Mouse (Mus musculus) retina, adult 2 months (tissue): ENCODE data around the gene Zfp385c.
A peak's percentile ranks its signal among the peaks of the same experiment; 100 is the strongest.
"Not testable (repeated sequence)": the region's sequence is repeated elsewhere in the genome, so short reads cannot be mapped to it uniquely, and the experiment has no call there.

Experiments used
- DNase-seq: peaks from one replicate; pipeline ENCODE4 v3.0.0-alpha.2; 2012; ENCODE audit warnings: low read depth, low spot score

Gene Zfp385c

DNA sequence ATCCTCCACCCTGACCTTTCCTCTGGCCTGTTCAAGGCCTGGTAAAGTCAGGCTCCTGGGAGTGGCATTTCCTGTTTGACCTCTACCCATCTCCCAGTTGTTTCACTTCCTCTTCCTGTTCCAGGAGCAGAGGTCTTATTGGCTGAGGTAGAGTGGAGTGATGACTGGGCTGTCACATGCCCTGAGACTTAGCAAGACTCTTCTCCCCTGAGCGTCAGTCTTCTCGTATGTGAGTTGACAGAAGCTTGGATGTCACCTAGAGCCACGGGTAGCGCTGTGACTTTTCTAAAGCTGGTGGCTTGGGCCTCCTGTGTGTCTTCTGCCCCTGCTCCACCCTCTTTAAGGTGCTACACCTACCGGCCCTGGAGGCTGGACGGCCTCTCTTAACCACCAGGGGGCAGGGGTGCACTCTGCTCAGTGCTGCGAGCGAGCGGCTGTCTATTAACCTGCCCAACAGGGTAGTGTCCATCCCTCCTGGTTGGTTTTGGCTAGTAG lies 65.5 kb downstream of the Zfp385c start:
- DNase-seq, result no peak

DNA sequence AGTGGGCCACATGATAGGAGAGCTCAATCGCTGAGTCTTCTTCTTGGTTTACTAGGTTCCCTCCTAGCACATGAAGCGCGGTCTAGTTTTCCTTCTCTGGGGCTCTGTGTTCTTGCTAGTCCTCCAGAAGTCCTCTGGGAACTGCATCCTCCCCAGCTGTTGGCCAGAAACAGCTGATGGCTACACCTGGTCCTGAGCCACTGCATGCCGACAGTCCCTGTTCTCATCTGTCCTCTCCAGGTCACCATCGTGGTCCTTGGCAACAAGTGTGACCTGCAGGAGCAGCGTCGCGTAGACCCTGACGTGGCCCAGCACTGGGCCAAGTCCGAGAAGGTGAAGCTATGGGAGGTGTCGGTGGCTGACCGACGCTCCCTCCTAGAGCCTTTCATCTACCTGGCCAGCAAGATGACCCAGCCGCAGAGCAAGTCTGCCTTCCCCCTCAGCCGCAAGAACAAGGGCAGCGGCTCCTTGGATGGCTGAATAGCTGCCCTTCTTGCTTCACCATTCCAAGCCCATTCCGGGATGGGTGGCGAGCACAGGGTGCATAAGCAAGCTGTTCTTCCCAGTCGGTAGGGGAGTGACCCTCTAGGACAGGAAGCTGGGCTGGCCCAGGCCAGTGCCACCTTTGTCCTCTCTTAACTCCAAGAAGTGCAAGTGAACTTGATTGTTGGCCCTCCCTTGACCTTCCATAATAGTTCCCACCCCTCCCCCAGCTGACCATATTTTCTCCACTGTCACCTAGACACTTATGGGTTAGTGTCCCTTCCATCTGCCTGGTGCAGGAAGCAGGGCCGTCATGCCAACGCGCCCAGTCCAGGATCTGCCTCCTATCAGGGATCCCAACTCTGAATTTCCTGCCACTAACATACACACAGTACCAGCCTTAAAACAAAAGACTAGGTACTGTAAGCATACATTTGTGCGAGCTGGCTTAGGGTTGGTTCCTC lies 66.2 kb downstream of the Zfp385c start:
- DNase-seq, result no peak

DNA sequence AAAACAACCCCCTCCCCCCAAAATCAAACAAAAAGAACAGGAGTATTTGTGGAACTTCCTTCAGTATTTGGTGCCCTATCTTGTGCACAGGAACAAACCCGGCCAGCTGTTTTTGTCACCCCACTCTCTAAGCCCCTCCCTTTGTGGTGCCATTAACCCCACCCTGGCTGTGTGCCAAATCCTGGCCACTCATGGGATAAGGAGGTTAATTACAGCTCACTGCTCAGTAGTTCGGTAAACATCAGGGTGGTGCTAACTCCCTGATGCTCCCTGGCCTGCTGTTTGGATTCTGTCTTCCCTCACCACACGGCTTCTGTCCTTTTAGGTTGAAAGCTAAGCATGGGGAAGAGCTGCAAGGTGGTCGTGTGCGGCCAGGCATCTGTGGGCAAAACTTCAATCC lies 68.4 kb downstream of the Zfp385c start:
- no peak for DNase-seq

DNA sequence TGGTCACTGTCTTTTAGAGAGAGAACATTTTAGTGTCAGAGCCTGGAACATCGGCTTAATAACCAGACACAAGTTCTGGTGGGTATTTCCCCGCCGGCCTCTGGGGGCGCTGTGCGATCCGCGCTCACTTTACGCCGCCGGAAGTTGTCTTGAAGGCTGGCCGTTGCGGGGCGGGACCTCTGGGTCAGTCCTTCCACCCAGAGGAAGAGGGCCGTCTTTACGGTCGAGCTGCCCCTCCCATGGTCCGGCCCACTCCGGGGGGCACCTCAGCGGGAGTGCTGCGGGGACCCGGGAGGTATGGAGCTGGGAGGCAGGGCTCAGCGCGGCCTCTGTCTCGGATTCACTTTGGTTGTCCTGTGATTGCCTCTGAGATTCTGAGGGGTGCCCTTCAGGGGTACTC lies 69.5 kb downstream of the Zfp385c start:
- DNase-seq, result peak; percentile 82

DNA sequence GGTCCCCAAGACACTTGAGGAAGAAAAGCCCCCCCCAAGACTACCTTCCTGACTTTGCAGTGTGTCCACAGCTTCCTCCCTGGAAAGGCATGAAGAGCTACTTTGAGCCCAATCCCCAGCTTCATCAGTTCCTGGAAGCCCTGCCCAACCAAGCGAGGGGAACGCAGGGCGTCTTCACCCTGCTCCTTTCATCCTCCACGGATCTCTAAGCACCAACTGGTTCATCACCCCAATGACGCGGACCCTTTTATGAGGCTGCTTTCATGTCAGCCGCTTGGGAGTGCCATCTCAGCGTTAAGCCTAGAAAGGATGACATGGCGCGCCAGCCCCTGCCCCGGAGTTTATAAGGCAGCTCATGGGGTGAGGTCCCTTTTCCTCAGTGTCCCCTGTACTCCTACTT lies 72.3 kb downstream of the Zfp385c start, which contains the start of gene Dnajc7:
TSS of gene Dnajc7 (minus strand) at position 187 of the 400 bp plus-strand sequence.
- DNase-seq, result no peak

DNA sequence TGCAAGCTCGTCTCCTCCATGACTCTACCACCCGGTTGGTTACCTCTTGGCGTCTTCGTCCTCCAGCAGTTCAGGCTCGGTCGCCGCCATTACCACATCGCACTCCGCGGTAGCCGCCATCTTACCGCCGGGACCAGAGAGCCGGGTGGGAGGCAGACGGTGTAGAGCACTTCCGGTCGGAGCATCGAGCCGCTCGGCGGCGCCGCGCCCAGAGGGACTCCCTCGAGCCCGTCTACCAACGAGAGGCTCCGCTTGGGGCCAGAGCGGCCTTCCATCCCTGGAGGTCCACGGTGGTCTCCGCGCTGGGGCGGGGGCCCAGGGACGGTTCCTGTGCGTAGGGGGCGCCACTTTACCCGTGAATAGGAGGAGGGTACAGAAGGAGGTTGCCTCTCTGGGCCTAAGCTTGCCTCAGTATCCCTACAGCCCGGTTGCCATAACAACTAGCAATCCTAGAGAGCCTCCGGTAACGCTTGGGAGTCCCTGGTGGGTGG lies 72.7 kb downstream of the Zfp385c start:
- peak; percentile 84 for DNase-seq

DNA sequence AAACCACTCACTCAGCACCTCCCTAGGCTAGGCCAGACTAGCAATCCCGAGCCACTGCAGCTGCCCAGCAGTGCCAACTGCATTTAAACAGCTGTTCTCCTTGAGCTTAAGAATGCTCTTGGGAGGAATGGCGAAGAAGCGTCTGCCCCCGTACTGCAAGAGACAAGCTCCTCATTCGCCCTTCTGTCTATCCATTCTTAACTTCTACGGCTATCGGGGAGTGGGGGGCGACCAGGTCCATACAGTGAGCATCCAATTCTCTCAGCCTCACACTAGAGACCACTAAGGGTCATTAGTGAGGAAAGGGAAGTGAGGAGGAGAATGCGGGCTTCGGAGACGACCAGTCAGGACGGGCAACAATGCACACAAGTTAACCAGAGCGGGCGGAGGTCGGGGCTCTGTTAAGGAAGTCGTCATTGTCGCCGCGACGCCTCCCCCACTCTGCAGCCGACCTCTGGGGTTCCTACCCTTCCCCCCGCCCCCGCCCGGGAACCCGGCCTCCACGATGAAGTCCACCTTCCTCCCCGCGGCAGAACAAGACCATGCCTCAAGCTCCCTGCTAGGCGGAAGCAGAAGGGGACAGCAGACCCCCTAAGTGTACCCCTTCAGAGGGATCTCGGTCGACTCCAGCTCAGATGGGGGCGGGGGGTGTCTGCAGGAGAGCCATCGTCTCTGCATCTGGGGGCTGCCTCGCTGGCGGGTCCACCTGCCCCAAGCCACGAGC lies 73.3 kb downstream of the Zfp385c start, which contains the start of gene Nkiras2:
TSS of gene Nkiras2 (plus strand) at position 484 of the 724 bp plus-strand sequence.
- no peak for DNase-seq

DNA sequence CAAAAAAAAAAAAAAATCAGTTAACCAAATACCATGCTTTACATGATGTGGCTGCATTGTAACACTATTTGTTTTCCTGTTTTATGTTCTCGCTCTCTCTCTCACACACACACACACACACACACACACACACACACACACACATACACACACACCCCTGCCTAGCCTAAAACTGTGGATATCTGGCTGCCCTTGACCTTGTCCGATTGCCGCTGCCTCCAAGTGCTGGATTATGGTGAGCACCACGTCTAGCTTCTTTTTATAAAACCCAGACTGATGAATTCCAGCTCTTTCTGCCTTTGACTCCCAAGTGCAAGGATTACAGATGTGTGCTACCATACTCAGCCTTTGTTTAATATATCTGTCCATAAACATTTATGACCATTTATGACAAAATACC lies 74.8 kb downstream of the Zfp385c start:
- no peak for DNase-seq

DNA sequence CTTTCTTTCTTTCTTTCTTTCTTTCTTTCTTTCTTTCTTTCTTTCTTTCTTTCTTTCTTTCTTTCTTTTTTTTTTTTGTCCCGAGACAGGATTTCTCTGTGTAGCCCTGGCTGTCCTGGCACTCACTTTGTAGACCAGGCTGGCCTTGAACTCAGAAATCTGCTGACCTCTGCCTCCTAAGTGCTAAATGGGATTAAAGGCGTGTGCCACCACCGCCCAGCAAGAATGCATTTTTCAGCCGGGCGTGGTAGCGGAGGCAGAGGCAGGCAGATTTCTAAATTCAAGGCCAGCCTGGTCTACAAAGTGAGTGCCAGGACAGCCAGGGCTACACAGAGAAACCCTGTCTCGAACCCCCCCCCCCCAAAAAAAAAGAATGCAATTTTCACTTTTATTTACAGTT lies 75.4 kb downstream of the Zfp385c start:
- DNase-seq, result not testable (repeated sequence)

DNA sequence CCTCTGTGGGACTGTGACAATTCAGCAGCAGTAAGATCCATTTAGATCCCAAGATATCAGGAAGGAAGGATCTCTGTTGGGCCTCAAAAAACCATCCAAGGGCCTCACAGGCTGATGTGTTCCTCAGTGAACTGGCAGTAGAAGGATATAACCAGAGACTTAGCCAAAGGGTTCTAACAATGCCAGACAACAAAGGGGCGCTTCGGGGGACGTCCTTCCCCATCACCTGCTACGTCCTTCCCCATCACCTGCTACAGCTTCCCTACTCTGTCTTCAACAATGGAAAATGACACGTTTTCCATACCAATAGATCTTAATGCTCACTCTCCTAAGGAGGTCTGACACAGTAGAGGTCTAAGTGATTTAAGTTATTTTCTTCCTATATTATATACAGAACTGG lies 75.9 kb downstream of the Zfp385c start:
- DNase-seq, result no peak

DNA sequence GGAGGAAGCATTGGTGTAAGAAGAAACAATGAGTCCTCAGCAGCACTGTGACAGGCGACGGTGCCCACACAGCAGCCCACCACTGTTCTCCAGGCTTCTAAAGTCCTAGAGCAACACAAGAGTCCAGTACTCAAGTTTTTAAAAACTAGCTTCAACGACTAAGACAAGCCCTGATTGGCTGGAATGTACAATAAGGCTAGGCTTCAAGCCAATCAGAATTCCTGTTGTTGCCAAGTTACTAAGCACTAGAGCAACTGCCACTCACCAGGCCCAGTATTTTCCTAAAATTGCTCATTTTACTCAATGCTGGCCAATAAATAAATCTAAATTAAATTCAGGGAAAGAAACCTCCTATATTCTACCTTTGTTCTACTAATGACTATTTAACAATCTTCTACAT lies 79.0 kb downstream of the Zfp385c start:
- no peak for DNase-seq

DNA sequence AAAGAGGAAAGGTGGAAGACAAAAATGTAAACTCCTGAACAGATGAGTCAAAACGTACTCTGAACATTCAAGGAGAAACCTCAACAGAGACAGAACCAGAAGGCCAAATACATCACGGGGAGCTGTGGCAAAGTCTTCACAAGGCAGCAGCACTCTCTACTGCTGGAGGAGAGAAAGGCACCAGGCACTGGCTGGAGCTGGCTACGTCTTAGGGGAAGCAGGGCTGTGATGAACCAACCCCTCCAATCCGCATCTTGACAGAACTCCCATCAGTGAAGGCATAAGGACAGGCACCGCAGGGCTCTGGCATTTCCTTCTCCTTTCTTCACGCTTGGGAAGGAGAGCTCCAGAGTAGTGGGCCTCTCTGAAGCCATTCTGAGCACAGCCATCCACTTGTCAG lies 80.6 kb downstream of the Zfp385c start:
- DNase-seq, result no peak

DNA sequence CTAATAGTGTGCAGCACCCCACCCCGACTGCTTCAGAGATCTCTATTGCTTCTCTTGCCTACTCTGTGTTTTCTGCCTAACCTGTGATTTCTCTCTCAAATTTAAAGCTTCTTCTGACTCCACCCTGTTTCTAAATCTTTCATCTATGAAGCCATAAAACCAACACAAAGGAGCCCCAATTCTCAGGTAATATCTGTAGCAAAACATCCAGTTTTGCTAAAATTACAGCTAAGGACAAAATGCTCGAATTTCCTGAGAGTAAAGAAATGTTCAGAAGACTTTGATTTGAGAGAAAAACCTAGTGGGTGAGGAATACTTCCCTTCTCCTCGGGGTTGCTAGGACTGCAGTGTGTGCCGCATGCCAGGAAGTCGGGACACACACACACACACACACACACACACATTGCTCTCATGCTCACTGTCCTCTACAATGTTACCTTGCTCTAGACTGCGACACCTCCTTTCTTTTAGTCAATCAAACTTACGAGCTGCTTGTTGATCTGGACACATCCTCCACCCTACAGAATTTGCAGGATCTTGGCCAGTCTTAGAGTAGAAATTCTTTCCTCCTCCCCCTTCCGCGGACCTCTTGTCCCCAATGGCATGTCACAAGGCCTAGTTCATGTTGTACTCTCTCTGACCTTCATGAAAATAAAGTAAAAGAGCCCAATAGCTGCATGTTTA lies 82.1 kb downstream of the Zfp385c start:
- DNase-seq, result no peak

DNA sequence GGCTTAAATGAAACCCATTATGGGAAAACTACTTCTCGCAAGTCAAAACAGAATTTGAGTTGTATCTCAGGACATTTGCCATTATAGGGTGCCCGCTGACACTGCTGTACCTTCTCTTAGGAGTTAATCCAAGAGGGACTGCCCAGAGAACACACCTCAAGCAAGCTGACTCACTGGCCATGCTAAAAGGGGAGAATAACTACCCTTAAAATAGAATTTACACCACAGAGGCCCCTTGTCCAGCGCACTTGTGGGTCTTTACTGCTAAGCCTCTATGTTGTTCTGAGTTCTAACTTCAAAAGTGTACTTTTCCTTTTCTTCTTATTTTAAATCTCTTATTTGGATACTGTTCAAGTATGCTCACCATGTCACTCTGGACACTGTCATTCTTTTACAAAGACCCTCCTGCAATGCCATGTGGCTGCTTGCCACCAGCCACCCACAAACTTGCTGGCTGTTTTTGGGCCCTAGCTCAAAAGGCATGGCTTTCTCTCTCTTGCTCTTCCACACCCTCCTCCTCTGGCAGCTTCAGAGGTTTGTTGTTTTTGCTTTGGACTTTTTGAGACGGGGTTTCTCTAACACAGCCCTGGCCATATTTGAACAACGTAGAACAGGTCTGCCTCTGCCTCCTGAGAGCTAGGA lies 82.8 kb downstream of the Zfp385c start:
- DNase-seq, result no peak

DNA sequence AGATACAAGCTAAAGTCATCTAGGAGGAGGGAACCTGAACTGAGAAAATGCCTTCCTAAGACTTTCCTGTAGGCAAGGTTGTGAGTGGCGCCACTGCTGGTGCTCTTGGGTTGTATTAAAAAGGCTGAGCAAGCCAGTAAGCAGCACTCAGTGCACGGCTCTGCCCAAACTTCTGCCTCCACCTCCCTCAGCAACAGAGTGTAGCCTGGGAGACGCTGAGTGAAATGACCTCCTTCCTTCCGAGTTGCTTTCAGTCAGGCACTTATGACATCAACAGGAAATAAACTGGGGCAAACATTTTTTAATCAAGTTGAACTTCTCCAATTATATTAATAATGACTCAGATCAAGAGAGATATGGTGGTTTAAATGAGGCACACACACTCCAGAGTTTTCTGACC lies 83.5 kb downstream of the Zfp385c start:
- no peak for DNase-seq

DNA sequence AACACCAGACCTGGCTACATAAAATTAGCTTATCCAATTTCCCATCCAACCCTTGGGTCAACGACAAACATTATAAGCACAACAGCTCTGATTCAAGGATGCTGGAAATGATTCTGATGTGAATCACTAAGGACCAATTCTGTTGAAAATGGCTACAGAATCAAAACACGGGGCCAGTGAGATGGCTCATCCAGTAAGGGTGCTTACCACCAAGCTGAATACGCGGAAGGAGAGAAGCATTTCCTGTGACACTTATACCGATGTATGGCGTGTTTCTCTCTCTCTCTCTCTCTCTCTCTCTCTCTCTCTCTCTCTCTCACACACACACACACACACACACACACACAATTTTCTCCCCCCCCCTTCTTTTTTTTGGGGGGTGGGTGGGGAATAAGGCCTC lies 85.1 kb downstream of the Zfp385c start:
- DNase-seq, result no peak

DNA sequence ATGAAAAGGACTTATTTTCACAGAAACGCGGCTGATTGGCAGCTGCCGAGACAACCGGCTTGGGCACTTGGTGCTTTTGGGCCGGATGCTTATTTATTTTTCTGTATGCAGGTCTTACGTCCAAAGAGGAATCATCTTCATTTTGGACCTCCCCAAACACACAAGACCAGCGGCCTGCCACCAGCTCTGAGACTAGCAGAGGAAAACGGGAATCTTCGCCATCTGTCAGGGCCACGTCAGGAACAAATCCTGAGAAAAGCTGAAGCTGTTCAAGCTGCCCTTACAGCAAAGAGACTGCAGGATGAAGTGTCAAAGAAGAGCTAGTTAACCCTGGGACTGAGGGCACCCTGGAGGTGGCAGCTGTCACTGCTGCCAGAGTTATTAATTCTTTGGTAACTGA lies 86.8 kb downstream of the Zfp385c start:
- no peak for DNase-seq

DNA sequence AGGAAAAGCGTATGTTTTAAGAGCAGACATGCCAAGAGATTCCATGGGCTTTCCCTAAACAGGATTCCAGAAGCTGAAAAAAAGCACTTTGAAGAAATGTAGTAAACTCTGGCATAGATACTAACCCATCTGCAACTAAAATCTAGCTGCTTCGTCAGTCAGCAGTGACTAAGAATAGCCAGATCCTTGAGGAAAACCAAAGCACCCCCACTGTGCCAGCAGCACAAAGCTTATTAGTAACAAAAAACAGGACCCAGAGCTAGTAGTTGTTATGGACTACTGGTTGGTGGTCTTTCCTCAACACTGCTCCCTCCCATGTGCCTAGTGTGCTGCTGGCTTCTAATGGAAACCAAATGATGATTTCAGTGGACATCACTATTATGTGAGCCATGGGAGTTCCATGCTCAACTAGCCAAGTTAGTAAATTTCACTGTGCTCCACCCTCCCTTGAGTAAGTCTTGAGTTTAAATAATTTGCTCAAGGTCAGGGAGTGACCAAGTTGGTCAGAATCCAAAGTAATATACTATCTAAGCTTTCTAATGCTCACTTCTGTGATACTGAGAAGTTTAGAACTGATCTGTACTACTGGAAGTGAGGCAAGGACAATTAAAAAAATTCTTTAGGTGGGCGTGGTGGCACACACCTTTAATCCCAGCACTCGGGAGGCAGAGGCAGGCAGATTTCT lies 87.8 kb downstream of the Zfp385c start:
- no peak for DNase-seq

DNA sequence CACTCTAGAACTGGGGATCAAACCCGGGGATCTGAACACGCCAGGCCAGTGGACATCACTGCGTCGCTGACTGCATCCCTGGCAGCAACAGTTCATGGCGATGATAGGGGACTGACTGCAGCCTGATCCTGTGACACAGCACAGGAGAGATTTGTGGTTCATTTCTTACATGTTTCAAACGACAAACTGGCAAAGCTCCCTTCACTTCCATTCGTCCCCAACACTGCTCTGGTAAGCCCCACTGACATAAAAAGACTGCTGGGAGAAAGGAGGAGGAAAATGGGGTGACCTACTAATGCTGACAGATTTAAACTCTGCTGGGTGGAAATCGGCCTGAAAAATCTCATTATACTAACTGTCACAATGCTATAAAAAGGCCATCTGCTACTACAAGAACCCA lies 88.4 kb downstream of the Zfp385c start:
- no peak for DNase-seq

DNA sequence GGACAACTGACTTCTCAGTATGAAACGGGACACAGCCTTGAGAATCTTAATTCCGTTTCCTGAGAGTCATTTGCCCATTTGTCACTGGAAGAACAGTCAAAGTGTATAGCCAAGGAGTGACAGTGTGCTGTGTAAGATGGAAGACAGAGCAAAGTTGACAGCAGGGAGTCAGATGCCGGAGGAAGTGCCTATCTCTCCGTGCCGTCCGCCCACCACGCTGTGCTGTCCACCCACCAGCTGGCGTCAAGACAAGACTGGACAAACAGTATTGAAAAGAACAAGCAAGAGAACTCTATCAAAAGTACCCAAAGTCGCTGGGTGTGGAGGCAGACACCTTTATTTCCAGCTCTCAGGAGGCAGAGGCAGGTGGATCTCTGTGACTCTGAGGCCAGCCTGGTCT lies 89.1 kb downstream of the Zfp385c start:
- DNase-seq, result no peak

DNA sequence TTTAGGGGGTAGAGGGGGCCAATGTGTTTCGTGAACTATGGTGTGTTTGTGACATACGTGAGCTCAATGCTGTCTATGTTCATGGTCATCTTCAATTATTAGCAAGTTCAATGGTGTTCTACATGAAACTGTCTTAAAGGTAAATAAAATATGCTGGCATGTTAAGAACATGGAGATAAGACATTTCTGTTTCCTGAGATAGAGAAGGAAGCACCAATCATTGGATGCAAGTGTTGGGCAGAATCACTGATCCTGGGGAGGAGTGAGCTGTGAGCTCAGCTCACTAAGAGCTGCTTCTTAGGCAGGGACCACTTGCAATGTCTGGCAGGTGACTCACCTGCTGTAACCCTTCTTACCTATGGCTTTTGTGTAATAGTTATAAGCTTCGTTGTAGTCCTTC lies 90.9 kb downstream of the Zfp385c start:
- no peak for DNase-seq
